In the genomic region with DNA sequence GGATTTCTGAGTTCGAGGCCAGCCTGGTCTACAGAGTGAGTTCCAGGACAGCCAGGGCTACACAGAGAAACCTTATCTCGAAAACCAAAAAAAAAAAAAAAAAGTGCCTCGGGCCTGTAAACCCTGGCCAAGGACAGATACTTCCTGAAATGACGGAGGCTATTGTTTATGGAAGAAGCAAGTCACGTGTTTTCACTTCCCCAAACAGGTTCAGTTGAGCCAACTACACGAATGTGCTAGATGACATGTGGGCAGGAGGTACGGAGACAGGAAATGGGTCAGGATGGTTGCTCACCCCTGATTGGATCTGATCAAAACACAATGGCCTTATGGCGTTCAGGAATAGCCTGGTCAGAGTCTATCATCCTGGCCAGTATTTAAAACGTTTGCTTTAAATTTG, we compare ENCODE assay signal across 15 mouse cellular contexts. TPM values are rescaled to one million over a fixed set of nuclear protein-coding genes. Genes with fewer than 3 reads are reported as not detected.
A peak's percentile ranks its signal among the peaks of the same experiment; 100 is the strongest.
DNase-seq lines count a peak whose midpoint lies in the region; ATAC-seq and TF ChIP-seq lines count a peak whose summit lies in the region.
"Had no signal": no experiment of that assay in that cellular context is flagged by ENCODE, and none has a peak within 500 bp of the region (broad histone marks: within the 10 kb centered on the region; RNA-seq: fewer than 3 reads in every experiment).

No protein-coding gene starts in this region.

- no peak overlapping the region for H3K4me2 ChIP-seq in liver, embryonic 14.5 days (ENCODE audit: low read depth)
- H3K4me2 ChIP-seq: kidney, embryonic 15.5 days; midbrain, embryonic 15.5 days had no signal

- intact Hi-C loops in heart, postnatal 10 days (cut with DNase I), result loop anchor here (10.0 kb wide), 1 partner anchor 597 kb away; no protein-coding TSS in a partner anchor

- no peak overlapping the region for H3K9ac ChIP-seq in liver, embryonic 14.5 days (replicated peaks)
- H3K9ac ChIP-seq: kidney, embryonic 15.5 days; midbrain, embryonic 15.5 days had no signal

- H3K9me3 ChIP-seq in liver, embryonic 14.5 days (ENCODE audit: control insufficient read depth, low read length), result no peaks in the 10 kb centered on the region
- H3K9me3 ChIP-seq: kidney, embryonic 15.5 days; midbrain, embryonic 15.5 days had no signal

- 21% methylated on average over 9 of the region's 9 CpGs for WGBS in liver, embryonic 14.5 days (ENCODE audit: insufficient replicate concordance)

- no peak overlapping the region for H3K27ac ChIP-seq in liver, embryonic 14.5 days
- H3K27ac ChIP-seq: kidney, embryonic 15.5 days; midbrain, embryonic 15.5 days had no signal

- no peak overlapping the region for H3K4me3 ChIP-seq in liver, embryonic 14.5 days (ENCODE audit: insufficient read depth in 1 of 2, low read depth in 2 of 2, low read length in 2 of 2)
- H3K4me3 ChIP-seq: erythroblast, embryonic 14.5 days; kidney, embryonic 15.5 days; midbrain, embryonic 15.5 days had no signal

- H3K4me1 ChIP-seq in liver, embryonic 14.5 days (replicated peaks; ENCODE audit: control insufficient read depth in 2 of 2, insufficient read depth in 2 of 2, low read length in 1 of 2), result peaks cover 0 to 18% of the 10 kb centered on the region in 2 experiments; a peak in 3 of 4 replicates

- no peak for TF ChIP-seq CTCF in liver, embryonic 14.5 days (IDR thresholded peaks at IDR 0.05; ENCODE audit: low read depth)

- no peaks in the 10 kb centered on the region for H3K36me3 ChIP-seq in liver, embryonic 14.5 days (replicated peaks; ENCODE audit: control insufficient read depth, insufficient read depth, low read depth)
- H3K36me3 ChIP-seq in splenic B cell, adult 2 months (ENCODE audit: control insufficient read depth, insufficient read depth, low read length, poor library complexity, severe bottlenecking), result no peaks in the 10 kb centered on the region
- H3K36me3 ChIP-seq: kidney, embryonic 15.5 days; midbrain, embryonic 15.5 days had no signal

- peak; percentile 51; the same call in 1 of the 2 replicates for ATAC-seq in liver, embryonic 14.5 days (ENCODE audit: insufficient read depth)
- ATAC-seq: midbrain, embryonic 15.5 days had no signal

- peak; percentile 96 for DNase-seq in heart, adult 11 months
- DNase-seq in heart, postnatal 10 days, result no peak
- DNase-seq in spleen, postnatal 36 days (ENCODE audit: low spot score in 2 of 2), result peak; percentile 63 to 77
- no peak for DNase-seq in spleen, postnatal 10 days (ENCODE audit: low spot score in 2 of 2)
- no peak for DNase-seq in liver, embryonic 14.5 days (ENCODE audit: low read depth in 3 of 3, low spot score in 3 of 3)
- DNase-seq in splenic B cell, adult 2 months (ENCODE audit: low read depth, low spot score), result peak; percentile 94
- no peak for DNase-seq in frontal cortex, postnatal 10 days (ENCODE audit: low spot score in 2 of 2)
- no peak for DNase-seq in adrenal gland, adult (ENCODE audit: inconsistent age in 2 of 2, low spot score in 1 of 2)
- DNase-seq: cerebellum, adult 9-11 months had no signal

- no peak for TF ChIP-seq EP300 in liver, embryonic 14.5 days (IDR thresholded peaks at IDR 0.05; ENCODE audit: low read depth)

- no peaks in the 10 kb centered on the region for H3K27me3 ChIP-seq in liver, embryonic 14.5 days (ENCODE audit: control insufficient read depth, insufficient read depth, low read length)
- no peaks in the 10 kb centered on the region for H3K27me3 ChIP-seq in splenic B cell, adult 2 months (ENCODE audit: control insufficient read depth, insufficient read depth, low read length, poor library complexity, severe bottlenecking)
- H3K27me3 ChIP-seq: kidney, embryonic 15.5 days; midbrain, embryonic 15.5 days had no signal

RNA-seq across cellular contexts. Expression of gene Ncf2, which starts 1.9 kb away (rescaled TPM):
- total RNA-seq in heart, postnatal 10 days (2021), result 1 to 10 TPM; 2.8 to 2.9 TPM
- polyA plus RNA-seq in liver, embryonic 14.5 days (2012; rRNA removed), result 4.7 and 7.3 TPM in 2 replicates
- polyA plus RNA-seq in liver, embryonic 14.5 days (2014; fragmentation: Nextera tagmentation; extraction: Ambion mirVana), result 7.5 and 7.7 TPM in 2 replicates

RNA-seq across cellular contexts. Expression of gene Arpc5, which starts 31.8 kb away (rescaled TPM):
- total RNA-seq in heart, postnatal 10 days (2021), result 10 to 100 TPM; 81.2 to 86.1 TPM
- polyA plus RNA-seq in liver, embryonic 14.5 days (2012; rRNA removed), result 31.3 and 71.2 TPM in 2 replicates
- 156 and 162 TPM in 2 replicates for polyA plus RNA-seq in liver, embryonic 14.5 days (2014; fragmentation: Nextera tagmentation; extraction: Ambion mirVana)

RNA-seq across cellular contexts. Expression of gene Rgl1, which starts 32.0 kb away (rescaled TPM):
- 10 to 100 TPM; 59.3 to 72.0 TPM for total RNA-seq in heart, postnatal 10 days (2021)
- polyA plus RNA-seq in liver, embryonic 14.5 days (2012; rRNA removed), result 4.4 and 5.4 TPM in 2 replicates
- polyA plus RNA-seq in liver, embryonic 14.5 days (2014; fragmentation: Nextera tagmentation; extraction: Ambion mirVana), result 8.6 and 11.5 TPM in 2 replicates

RNA-seq across cellular contexts. Expression of gene Apobec4, which starts 47.8 kb away (rescaled TPM):
- not detected for total RNA-seq in heart, postnatal 10 days (2021)
- not detected in 2 replicates for polyA plus RNA-seq in liver, embryonic 14.5 days (2012; rRNA removed)
- not detected in 2 replicates for polyA plus RNA-seq in liver, embryonic 14.5 days (2014; fragmentation: Nextera tagmentation; extraction: Ambion mirVana)
- total RNA-seq: gastrocnemius, postnatal 4 days; left cerebral cortex, postnatal 10 days had no signal
- polyA plus RNA-seq: C2C12; erythroblast, embryonic 14.5 days; kidney, embryonic 15.5 days; midbrain, embryonic 15.5 days had no signal

Comparison
In these comparisons a context has a peak if more than half of its experiments do, and no peak if none do; other contexts are left out.
1. DNase-seq: peak in heart, adult 11 months (single experiment), spleen, postnatal 36 days (2 of 2) and splenic B cell, adult 2 months (single experiment); none in heart, postnatal 10 days (0 of 2), spleen, postnatal 10 days (0 of 2), liver, embryonic 14.5 days (0 of 3), frontal cortex, postnatal 10 days (0 of 2) and adrenal gland, adult (0 of 2).